Mouse (Mus musculus) B cell, adult (primary cell): ENCODE data around the gene Exosc8. TPM values are rescaled to one million over a fixed set of nuclear protein-coding genes. Genes with fewer than 3 reads are reported as not detected.

Experiments
- total RNA-seq: library from RNA; stranded (reverse); gene quantifications from 4 replicates; pipeline ENCODE4 v1.2.4, GENCODE M21; 2023; ENCODE audit not compliant: inconsistent age

The Exosc8 gene
- 70.7 to 102 TPM (median 82.3 TPM) in 4 replicates for total RNA-seq

DNA sequence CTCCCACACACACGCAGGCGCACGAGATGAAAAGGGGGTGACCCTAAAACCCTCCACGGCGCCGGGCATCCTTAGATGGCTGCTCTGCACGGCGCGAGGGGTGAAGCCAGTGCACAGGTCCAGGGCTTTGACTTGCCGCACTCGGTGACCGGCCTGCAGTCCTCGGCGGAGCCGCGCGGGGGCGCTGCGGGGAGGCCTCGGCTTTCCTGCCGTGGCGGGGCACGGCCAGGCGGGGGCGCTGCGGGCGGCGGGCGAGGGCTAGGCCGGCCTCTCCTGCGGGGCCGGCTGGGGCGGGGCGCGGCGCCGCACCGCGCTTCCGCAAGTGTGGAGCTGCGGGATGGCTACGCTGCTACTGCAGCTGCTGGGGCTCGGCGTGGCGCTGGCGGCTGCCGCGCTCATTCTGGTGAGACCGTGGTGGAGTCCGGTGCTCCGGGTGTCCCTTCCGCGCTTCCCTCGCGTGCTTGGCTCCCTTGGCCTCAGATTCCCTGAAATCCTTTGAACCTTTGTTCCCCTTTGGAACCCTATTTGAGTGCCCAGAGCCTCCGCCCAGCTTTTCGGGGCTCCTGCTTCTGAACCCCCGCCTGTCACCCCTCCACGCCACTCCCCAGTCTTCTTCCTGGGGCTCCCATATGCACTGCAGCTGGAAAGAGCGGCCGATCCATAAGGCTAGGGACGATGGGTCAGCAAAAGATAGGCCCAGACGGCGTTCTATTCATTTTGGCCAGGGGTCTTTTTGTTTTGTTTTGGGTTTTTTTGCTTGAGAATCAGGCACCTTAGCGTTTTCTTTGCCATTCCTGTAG lies at the start of gene Exosc8, which contains the start of gene Alg5:
Gene Exosc8, minus strand, starts transcription at position 147 of the 800 bp plus-strand sequence.
Gene Alg5, plus strand, starts transcription at position 293 of the 800 bp plus-strand sequence.

DNA sequence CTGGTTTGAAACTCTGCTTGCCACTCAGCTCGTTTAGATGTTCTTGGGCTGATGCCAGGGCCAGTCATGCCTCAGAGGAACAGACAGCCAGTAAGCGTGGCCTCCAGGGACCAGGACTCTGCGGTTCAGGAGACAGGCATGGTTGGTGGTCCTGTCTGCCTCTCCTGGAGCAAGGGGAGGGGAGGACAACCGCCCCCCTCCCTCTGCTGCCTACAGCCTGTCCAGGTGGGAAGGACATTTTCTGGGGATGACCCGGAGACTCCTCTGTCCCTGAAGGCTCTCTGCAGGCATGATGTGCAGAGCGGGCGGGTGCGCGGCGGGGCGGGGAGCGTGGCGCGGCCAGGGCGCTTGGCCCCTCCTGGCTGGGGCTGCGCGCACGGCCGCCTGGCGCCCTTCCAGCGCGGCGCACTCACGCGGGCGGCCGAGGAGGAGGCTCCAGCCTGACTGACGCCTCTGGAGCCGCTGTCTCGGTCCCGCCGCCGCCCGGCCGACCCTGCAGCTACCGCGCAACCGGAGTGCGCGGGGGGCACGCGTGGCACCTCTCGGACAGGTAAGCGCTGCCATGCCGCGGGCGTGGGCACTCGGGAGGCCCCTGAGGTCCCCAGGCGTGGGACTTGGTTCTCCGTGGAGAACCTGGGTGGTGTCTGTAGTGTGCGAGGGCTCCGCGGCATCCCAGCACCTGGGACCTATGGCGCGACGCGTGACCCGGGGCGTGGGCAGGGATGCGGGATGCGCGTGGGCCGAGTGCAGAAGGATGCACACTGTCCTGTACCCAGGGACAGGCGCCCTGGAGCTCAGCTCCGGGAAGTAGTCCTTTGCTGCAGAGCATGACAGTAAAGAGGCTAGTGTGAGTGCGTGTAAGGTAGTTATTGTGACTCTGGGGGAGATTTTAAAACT lies 20.2 kb upstream of the Exosc8 start, which contains the start of gene Smad9:
Gene Smad9, plus strand, starts transcription at position 438 of the 897 bp plus-strand sequence.

DNA sequence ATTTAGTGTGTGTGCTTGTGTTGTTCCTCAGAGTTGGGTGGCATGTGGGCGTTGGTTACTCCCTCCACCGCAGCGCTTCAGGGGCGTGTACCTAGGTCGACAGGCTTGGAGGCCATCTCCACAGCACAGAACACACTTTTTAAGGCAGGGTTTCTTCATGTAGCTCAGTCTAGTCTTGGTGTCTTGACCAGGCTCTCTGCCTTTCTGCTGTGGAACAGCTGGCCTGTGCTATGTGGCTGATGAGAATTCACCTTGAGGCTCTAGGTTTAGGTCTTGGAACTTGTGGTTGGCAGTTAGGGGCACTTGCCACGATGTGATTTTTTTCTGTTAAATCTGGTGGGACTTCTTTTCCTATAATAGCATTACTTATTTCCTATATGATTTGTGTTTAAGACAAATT lies 20.9 kb downstream of the Exosc8 start, which contains the start of gene Gm21958:
Gene Gm21958, minus strand, starts transcription at position 101 of the 400 bp plus-strand sequence.

DNA sequence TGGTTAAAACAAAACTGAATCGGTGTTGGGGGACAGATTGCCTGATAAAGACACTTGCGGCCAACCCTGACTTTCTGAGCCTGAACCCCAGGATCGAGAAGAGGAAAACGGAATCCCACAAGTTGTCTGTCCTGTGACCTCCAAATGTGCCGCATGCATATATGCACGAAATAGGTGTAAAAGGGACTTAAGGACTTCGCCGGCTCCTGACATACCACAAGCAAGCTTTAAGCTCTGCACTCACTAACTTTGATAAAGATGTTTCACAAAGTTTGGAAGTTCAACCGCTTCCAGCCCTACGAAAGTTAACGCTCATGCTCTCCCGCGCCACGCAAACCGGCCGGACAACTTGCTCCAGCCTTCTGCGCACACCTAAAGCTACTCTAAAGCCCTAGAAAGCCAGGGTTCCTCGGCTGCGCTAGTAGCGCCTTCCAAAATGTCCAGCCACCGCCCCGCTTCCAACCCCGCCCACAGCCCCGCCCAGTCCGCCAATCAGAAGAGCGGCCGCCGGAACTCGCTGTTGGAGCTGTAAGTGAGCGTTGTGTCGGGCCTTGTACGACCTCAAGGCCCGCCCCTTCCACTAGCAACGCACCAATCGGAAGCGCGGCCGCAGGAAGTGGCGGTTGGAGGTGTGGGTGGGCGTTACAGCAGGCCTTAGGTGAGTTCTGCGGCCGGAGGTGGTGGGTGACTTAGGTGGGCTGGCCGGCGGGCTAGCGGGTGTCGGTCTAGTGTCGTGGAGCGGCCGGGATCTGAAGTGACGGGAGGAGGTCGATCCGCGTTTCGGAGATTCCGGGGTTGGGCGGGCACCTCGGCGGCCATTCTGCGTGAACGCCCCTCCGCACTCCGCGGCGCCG lies 42.8 kb downstream of the Exosc8 start, which contains the start of gene Supt20:
Gene Supt20, plus strand, starts transcription at position 606 of the 854 bp plus-strand sequence.

Other genes starting within 250 kb of the Exosc8 start
- 165 to 189 TPM (median 181 TPM) in 4 replicates for gene Supt20, start 42.6 kb downstream of the Exosc8 start, total RNA-seq
- gene Gm21958, start 21.0 kb downstream of the Exosc8 start, total RNA-seq: not detected in 4 replicates
- 15.1 to 22.8 TPM (median 19.3 TPM) in 4 replicates for gene Alg5, start 146 bp upstream of the Exosc8 start, total RNA-seq
- not detected in 4 replicates for gene Smad9, start 20.2 kb upstream of the Exosc8 start, total RNA-seq
- gene Rfxap, start 72.4 kb upstream of the Exosc8 start, total RNA-seq: 24.0 to 34.0 TPM (median 27.0 TPM) in 4 replicates
- gene Sertm1, start 180.5 kb upstream of the Exosc8 start, total RNA-seq: not detected in 4 replicates